Mouse (Mus musculus) neural tube, embryonic 15.5 days (tissue): ENCODE measurements at regions not wholly inside any gene's neighbourhood (a gene's known extent, or its start where the extent isn't known, plus 50 kb on each side); places are given as distances from the start of the nearest gene placed in this dataset.

Source experiments
- ATAC-seq: fragments of 200-750 bp; cut with Nextera tagmentation; 2 replicates; pipeline ENCODE4 v1.8.0; 2017; ENCODE audit warnings: mild to moderate bottlenecking, moderate TSS enrichment, moderate library complexity; ENCODE audit not compliant: low FRiP score
- H3K27ac ChIP-seq: fragments of 300-500 bp; sonication (generic); replicated peaks from 2 replicates; pipeline ENCODE4 v1.5.1; 2015; ENCODE audit warnings: mild to moderate bottlenecking, inconsistent platforms
- H3K27me3 ChIP-seq: fragments of 300-500 bp; sonication (generic); replicated peaks from 2 replicates; pipeline ENCODE4 v1.6.1; 2015; ENCODE audit warnings: inconsistent platforms
- H3K36me3 ChIP-seq: fragments of 300-500 bp; sonication (generic); 2 replicates; pipeline ENCODE4 v1.6.1; 2015; ENCODE audit warnings: inconsistent platforms
- H3K4me1 ChIP-seq: fragments of 300-500 bp; sonication (generic); 2 replicates; pipeline ENCODE4 v1.6.1; 2015; ENCODE audit warnings: inconsistent platforms
- H3K4me2 ChIP-seq: fragments of 300-500 bp; sonication (generic); 2 replicates; pipeline ENCODE4 v1.6.1; 2015; ENCODE audit warnings: inconsistent platforms, mild to moderate bottlenecking, moderate library complexity
- H3K4me3 ChIP-seq: fragments of 300-500 bp; sonication (generic); replicated peaks from 2 replicates; pipeline ENCODE4 v1.5.1; 2015; ENCODE audit warnings: mild to moderate bottlenecking, inconsistent platforms
- H3K9ac ChIP-seq: fragments of 300-500 bp; sonication (generic); replicated peaks from 2 replicates; pipeline ENCODE4 v1.6.1; 2015; ENCODE audit warnings: mild to moderate bottlenecking, inconsistent platforms
- H3K9me3 ChIP-seq: fragments of 300-500 bp; sonication (generic); replicated peaks from 2 replicates; pipeline ENCODE4 v1.6.1; 2016; ENCODE audit warnings: inconsistent platforms
- WGBS: fragments of 180-500 bp; shearing (Covaris S2); methylation state at CpG from one replicate; pipeline ENCODE4 v1.1.7; 2015; ENCODE audit warnings: mixed read lengths; 5-methylcytosine and 5-hydroxymethylcytosine counted together

DNA sequence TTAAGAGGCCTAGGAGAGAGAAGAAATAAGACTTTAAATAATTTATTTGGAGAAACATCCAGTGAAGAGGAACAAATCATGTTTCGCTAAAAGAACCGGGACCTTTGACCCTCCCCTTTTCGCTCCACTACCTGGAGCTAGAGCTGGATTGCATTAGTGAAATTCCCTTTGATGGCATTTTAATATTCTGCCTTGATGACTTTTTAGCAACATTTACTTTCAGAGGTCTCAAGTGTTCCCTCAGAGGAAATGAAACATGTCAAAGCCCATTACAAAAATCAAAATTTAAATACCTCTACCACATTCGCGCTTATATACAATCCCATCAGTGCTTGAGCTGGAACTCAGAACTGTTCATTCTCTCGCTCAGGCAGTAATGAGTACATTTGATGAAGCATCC, 297.0 kb upstream of the Gm10295 start:
- WGBS, result 71% methylated on average over 6 of the region's 6 CpGs
- H3K27me3 ChIP-seq, result no peaks in the 10 kb centered on the region
- H3K27ac ChIP-seq, result no peak overlapping the region
- H3K4me2 ChIP-seq, result no peak overlapping the region
- H3K4me3 ChIP-seq, result no peak overlapping the region
- ATAC-seq, result no peak
- H3K9ac ChIP-seq, result no peak overlapping the region
- H3K4me1 ChIP-seq, result no peaks in the 10 kb centered on the region
- H3K9me3 ChIP-seq, result no peaks in the 10 kb centered on the region
- no peaks in the 10 kb centered on the region for H3K36me3 ChIP-seq

GRCm38 (mm10) chr7:71646944-71647343, 295.7 kb upstream of the Gm10295 start:
- H3K36me3 ChIP-seq, result no peaks in the 10 kb centered on the region

DNA sequence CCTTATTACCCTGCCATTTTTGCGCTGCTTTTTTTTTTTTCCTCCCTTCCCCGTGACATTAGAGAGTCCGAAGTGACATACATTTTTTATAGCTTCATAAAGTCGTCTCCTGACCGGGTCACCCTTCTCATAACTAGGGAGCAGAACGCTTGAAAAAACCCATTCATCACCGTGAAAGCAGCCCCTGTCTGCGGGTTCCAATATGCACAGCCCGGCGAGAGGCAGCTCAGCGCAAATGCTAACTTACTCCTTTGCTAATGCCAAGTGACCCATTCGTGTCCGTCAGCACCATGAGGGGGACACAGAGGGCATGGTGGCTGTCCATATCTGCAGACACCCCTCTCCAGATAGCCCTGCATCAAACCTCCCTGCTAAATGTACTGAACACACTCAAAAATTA, 271.8 kb upstream of the Gm10295 start:
- Histone ChIP-seq H3K4me2 (peak overlapping the region; percentile 48), H3K9ac (peak overlapping the region; percentile 21), H3K27me3 (no peaks in the 10 kb centered on the region), H3K9me3 (no peaks in the 10 kb centered on the region), H3K36me3 (no peaks in the 10 kb centered on the region), H3K27ac (no peak overlapping the region), H3K4me3 (peak overlapping the region; percentile 27), H3K4me1 (no peaks in the 10 kb centered on the region)
- ATAC-seq, result peak; percentile 63; the same call in 1 of the 2 replicates
- WGBS, result 19% methylated on average over 13 of the region's 13 CpGs

More at GRCm38 (mm10) chr7:71646944-71647343, 295.7 kb upstream of the Gm10295 start:
- ATAC-seq, result no peak
- no peak overlapping the region for H3K9ac ChIP-seq
- 98% methylated on average over 3 of the region's 3 CpGs for WGBS
- no peak overlapping the region for H3K27ac ChIP-seq
- no peaks in the 10 kb centered on the region for H3K27me3 ChIP-seq
- H3K4me3 ChIP-seq, result no peak overlapping the region
- no peaks in the 10 kb centered on the region for H3K4me1 ChIP-seq
- H3K9me3 ChIP-seq, result no peaks in the 10 kb centered on the region
- no peak overlapping the region for H3K4me2 ChIP-seq

- Histone ChIP-seq H3K9me3 (no peaks in the 10 kb centered on the region), H3K27me3 (no peaks in the 10 kb centered on the region), H3K4me1 (no peaks in the 10 kb centered on the region), H3K27ac (no peak overlapping the region), H3K9ac (no peak overlapping the region), H3K36me3 (no peaks in the 10 kb centered on the region), H3K4me3 (no peak overlapping the region), H3K4me2 (no peak overlapping the region)
- 65% methylated on average over 2 of the region's 2 CpGs for WGBS
- ATAC-seq, result no peak
Measured at GRCm38 (mm10) chr7:71603159-71603558, 251.9 kb upstream of the Gm10295 start.

- Histone ChIP-seq H3K9ac (no peak overlapping the region), H3K36me3 (no peaks in the 10 kb centered on the region), H3K27me3 (no peaks in the 10 kb centered on the region), H3K4me2 (no peak overlapping the region), H3K4me1 (no peaks in the 10 kb centered on the region), H3K4me3 (no peak overlapping the region), H3K9me3 (no peaks in the 10 kb centered on the region), H3K27ac (no peak overlapping the region)
- 95% methylated on average over 3 of the region's 3 CpGs for WGBS
- ATAC-seq, result no peak
Measured at GRCm38 (mm10) chr7:71596780-71597179, 245.5 kb upstream of the Gm10295 start.

- no peak overlapping the region for H3K4me3 ChIP-seq
- H3K4me1 ChIP-seq, result peaks cover 3% of the 10 kb centered on the region; the same call in 1 of the 2 replicates
- no peak overlapping the region for H3K27ac ChIP-seq
- no peak overlapping the region for H3K4me2 ChIP-seq
- H3K36me3 ChIP-seq, result no peaks in the 10 kb centered on the region
- WGBS, result 82% methylated on average over 5 of the region's 5 CpGs
- no peak for ATAC-seq
- no peak overlapping the region for H3K9ac ChIP-seq
- no peaks in the 10 kb centered on the region for H3K27me3 ChIP-seq
- H3K9me3 ChIP-seq, result no peaks in the 10 kb centered on the region
Measured at GRCm38 (mm10) chr7:71587626-71588025, 236.3 kb upstream of the Gm10295 start.

DNA sequence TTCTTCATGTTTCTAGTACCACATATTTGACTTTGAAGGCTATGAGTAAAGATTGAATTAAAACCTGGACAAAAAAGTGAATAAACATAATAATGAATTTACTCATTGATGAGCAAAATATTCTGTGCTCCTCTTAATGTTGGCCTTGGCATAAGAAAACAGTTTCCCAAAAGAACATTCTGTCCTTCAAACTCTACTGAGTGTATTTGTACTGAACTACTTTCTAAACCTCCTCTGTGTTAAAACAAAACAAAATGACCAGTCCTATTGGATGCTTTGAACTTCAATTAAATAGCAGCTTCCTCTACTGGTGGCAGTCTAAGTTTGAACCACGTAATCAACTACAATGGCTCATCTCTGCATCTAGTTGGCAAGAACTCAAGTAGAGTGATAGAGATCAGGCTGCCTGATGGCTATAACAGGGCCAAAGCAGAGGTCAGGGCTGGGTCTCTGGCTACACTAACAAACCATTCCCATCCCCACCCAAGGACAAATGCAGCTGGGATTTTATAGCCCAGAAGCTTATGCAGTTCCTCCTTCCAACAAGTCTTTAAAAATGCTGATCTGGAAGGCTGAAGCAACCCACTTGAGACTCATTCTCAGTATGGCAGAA, 232.3 kb upstream of the Gm10295 start:
- Histone ChIP-seq H3K4me1 (peaks cover 3% of the 10 kb centered on the region; the same call in 1 of the 2 replicates), H3K4me2 (no peak overlapping the region), H3K9ac (no peak overlapping the region), H3K27me3 (no peaks in the 10 kb centered on the region), H3K9me3 (no peaks in the 10 kb centered on the region), H3K27ac (no peak overlapping the region), H3K4me3 (no peak overlapping the region), H3K36me3 (no peaks in the 10 kb centered on the region)
- WGBS, result 30% methylated on average over 1 of the region's 1 CpGs
- ATAC-seq, result no peak

DNA sequence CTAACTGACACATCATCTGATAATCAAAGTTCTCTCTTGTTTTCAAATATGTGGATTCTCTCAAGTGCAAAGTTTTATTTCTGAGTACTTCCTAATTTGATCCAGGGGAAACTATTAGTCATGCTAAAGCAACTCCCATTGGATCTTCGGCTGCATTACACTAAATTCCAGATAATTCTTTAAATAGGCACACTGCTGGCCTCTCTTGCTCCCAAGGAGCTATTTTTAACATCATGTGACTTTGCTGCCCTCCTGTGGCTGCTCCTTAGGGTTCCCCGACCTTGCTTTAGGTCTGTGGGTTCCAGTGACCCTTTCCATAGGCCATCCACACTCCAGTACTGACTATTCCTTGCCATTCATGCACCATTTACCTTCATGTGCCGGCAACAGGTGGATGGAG, 230.5 kb upstream of the Gm10295 start:
- 32% methylated on average over 3 of the region's 3 CpGs for WGBS
- no peak for ATAC-seq
- H3K9ac ChIP-seq, result no peak overlapping the region

GRCm38 (mm10) chr7:71560296-71560936, 209.1 kb upstream of the Gm10295 start:
- Histone ChIP-seq H3K27ac (no peak overlapping the region), H3K4me2 (no peak overlapping the region), H3K9ac (no peak overlapping the region), H3K9me3 (no peaks in the 10 kb centered on the region), H3K27me3 (no peaks in the 10 kb centered on the region), H3K4me1 (no peaks in the 10 kb centered on the region), H3K36me3 (no peaks in the 10 kb centered on the region), H3K4me3 (no peak overlapping the region)
- WGBS, result 52% methylated on average over 2 of the region's 2 CpGs
- no peak for ATAC-seq

More for the DNA sequence above, 230.5 kb upstream of the Gm10295 start:
- Histone ChIP-seq H3K9me3 (no peaks in the 10 kb centered on the region), H3K27me3 (no peaks in the 10 kb centered on the region), H3K27ac (no peak overlapping the region), H3K4me1 (peaks cover 3% of the 10 kb centered on the region; the same call in 1 of the 2 replicates), H3K4me3 (no peak overlapping the region), H3K36me3 (no peaks in the 10 kb centered on the region), H3K4me2 (no peak overlapping the region)

GRCm38 (mm10) chr7:71556473-71556872, 205.2 kb upstream of the Gm10295 start:
- Histone ChIP-seq H3K4me3 (no peak overlapping the region), H3K9ac (no peak overlapping the region), H3K9me3 (no peaks in the 10 kb centered on the region), H3K4me1 (no peaks in the 10 kb centered on the region), H3K27ac (no peak overlapping the region), H3K36me3 (no peaks in the 10 kb centered on the region), H3K27me3 (no peaks in the 10 kb centered on the region), H3K4me2 (no peak overlapping the region)
- ATAC-seq, result no peak
- 88% methylated on average over 5 of the region's 5 CpGs for WGBS

DNA sequence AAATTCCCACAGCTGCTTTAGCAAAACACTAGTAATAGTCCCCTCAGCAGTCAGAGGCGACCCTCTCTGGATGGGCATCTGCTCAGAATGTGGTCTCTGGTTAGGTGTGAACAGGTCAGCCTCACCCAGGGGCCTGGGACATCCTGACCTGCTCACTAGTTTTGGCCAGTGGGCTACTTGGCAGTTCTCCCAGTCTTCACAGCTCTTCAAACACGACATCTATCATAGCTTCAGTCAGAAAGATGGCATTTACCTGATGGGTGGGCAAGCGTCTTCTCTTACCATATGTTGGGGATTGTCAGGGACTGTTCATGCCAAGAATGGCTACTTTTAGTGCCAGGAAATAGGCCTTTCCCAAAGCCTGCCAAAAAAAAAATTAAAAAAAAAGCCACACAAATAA, 204.2 kb upstream of the Gm10295 start:
- WGBS, result 82% methylated on average over 3 of the region's 3 CpGs
- H3K4me3 ChIP-seq, result no peak overlapping the region
- ATAC-seq, result no peak
- no peaks in the 10 kb centered on the region for H3K9me3 ChIP-seq
- H3K4me2 ChIP-seq, result no peak overlapping the region
- no peak overlapping the region for H3K27ac ChIP-seq
- H3K36me3 ChIP-seq, result no peaks in the 10 kb centered on the region
- H3K27me3 ChIP-seq, result no peaks in the 10 kb centered on the region
- H3K4me1 ChIP-seq, result no peaks in the 10 kb centered on the region
- no peak overlapping the region for H3K9ac ChIP-seq

DNA sequence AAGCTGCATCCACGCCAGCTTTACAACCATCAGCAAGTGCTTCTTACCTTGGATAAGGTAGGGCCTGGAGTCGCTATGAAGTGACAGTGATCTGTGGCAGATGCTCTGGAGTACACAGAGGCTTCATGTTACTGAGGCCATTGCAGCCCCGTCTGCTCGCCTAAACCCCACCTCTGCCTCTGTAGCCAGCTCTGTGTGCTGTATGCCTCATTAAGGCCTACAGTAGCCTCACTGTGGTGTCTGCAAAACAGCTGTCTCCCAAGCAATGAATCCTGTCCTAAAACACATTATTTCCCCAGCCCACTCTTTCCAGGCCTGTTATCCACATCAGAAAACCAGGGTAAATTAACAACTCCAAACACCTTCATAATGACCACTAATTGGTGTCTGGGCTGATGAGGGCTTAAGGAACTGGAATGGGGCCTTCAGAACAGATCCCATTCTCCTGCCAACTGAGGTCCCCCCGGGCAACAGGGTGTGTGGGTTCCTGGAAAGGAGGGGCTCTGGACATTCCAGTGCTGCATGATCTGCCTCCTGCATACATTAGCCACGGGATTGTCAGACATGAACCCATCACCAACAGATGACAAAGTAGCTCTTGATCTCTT, 195.4 kb upstream of the Gm10295 start:
- 73% methylated on average over 6 of the region's 6 CpGs for WGBS
- ATAC-seq, result no peak
- no peaks in the 10 kb centered on the region for H3K27me3 ChIP-seq

More for the DNA sequence above, 195.4 kb upstream of the Gm10295 start:
- Histone ChIP-seq H3K36me3 (no peaks in the 10 kb centered on the region), H3K27ac (no peak overlapping the region), H3K9ac (no peak overlapping the region), H3K4me3 (no peak overlapping the region), H3K4me1 (no peaks in the 10 kb centered on the region), H3K9me3 (no peaks in the 10 kb centered on the region), H3K4me2 (no peak overlapping the region)
